Mouse (Mus musculus) MEL (cell line): ENCODE results near the gene Gm37240. TPM values are rescaled to one million over a fixed set of nuclear protein-coding genes. Genes with fewer than 3 reads are reported as not detected.

Experiments used
- DNase-seq: peaks from one replicate; pipeline ENCODE4 v3.0.0; 2011; ENCODE audit warnings: low read depth, low spot score
- H3K27ac ChIP-seq: 2 replicates; pipeline ENCODE4 v1.5.1; 2012; ENCODE audit warnings: low read depth, mild to moderate bottlenecking, control low read depth, low read length, moderate library complexity; ENCODE audit not compliant: control insufficient read depth
- H3K27me3 ChIP-seq, 2 experiments: fragments of 150-350 bp in 1 of 2; sonication (generic) in 1 of 2; 2 replicates each; pipeline ENCODE4 v1.6.1; 2012; ENCODE audit warnings: low read length in 2 of 2, mild to moderate bottlenecking in 2 of 2, improper control_type of control experiment in 1 of 2, moderate library complexity in 1 of 2; ENCODE audit not compliant: insufficient read depth in 2 of 2, control insufficient read depth in 1 of 2
- H3K36me3 ChIP-seq, 2 experiments: 2 replicates each; pipeline ENCODE4 v1.6.1; 2012 to 2014; ENCODE audit warnings: low read length in 2 of 2, improper control_type of control experiment in 1 of 2, inconsistent platforms in 1 of 2, mild to moderate bottlenecking in 1 of 2; ENCODE audit not compliant: insufficient read depth in 2 of 2, control insufficient read depth in 1 of 2
- H3K4me1 ChIP-seq, 2 experiments: fragments of 150-350 bp in 1 of 2; sonication (generic) in 1 of 2; 2 replicates each; pipeline ENCODE4 v1.6.1; 2012; ENCODE audit warnings: low read length in 2 of 2, improper control_type of control experiment in 1 of 2, mild to moderate bottlenecking in 1 of 2; ENCODE audit not compliant: insufficient read depth in 2 of 2, control insufficient read depth in 1 of 2
- H3K4me3 ChIP-seq, 2 experiments: fragments of 150-350 bp in 1 of 2; sonication (generic) in 1 of 2; 2 replicates each; pipeline ENCODE4 v1.5.1; 2012; ENCODE audit warnings: low read depth in 2 of 2, low read length in 2 of 2, mild to moderate bottlenecking in 2 of 2, moderate library complexity in 2 of 2, control low read depth in 1 of 2, improper control_type of control experiment in 1 of 2; ENCODE audit not compliant: control insufficient read depth in 1 of 2, insufficient read depth in 1 of 2
- H3K79me2 ChIP-seq: 2 replicates; pipeline ENCODE4 v1.6.1; 2012; ENCODE audit warnings: mild to moderate bottlenecking, low read length, moderate library complexity; ENCODE audit not compliant: control insufficient read depth, poor library complexity, insufficient read depth
- H3K9ac ChIP-seq: 2 replicates; pipeline ENCODE4 v1.6.1; 2012; ENCODE audit warnings: low read depth, mild to moderate bottlenecking, control low read depth, low read length, moderate library complexity; ENCODE audit not compliant: control insufficient read depth, poor library complexity, severe bottlenecking
- H3K9me3 ChIP-seq: fragments of 150-350 bp; sonication (generic); replicated peaks from 2 replicates; pipeline ENCODE4 v1.6.1; 2012; ENCODE audit warnings: mild to moderate bottlenecking, low read length, improper control_type of control experiment, moderate library complexity; ENCODE audit not compliant: insufficient read depth
- BHLHE40 ChIP-seq: IDR thresholded peaks from 2 replicates; pipeline ENCODE4 v1.6.1; 2012; ENCODE audit warnings: low read depth, mild to moderate bottlenecking, inconsistent platforms, low read length, improper control_type of control experiment, borderline replicate concordance
- CHD1 ChIP-seq: IDR thresholded peaks from 2 replicates; pipeline ENCODE4 v1.6.1; 2012; ENCODE audit warnings: low read depth, mild to moderate bottlenecking, inconsistent platforms, low read length, improper control_type of control experiment
- CHD2 ChIP-seq: IDR thresholded peaks from 2 replicates; pipeline ENCODE4 v1.6.1; 2011; ENCODE audit warnings: low read length, improper control_type of control experiment
- CTCF ChIP-seq, 3 experiments: IDR thresholded peaks in 2 of 3; conservative IDR thresholded peaks in 1 of 3; 2 replicates each; pipeline ENCODE4 v1.5.1; 2011 to 2012; ENCODE audit warnings: low read length in 3 of 3, low read depth in 2 of 3, mild to moderate bottlenecking in 2 of 3, improper control_type of control experiment in 1 of 3, inconsistent platforms in 1 of 3, mixed read lengths in 1 of 3, moderate library complexity in 1 of 3; ENCODE audit not compliant: control insufficient read depth in 1 of 3, insufficient read depth in 1 of 3, poor library complexity in 1 of 3, severe bottlenecking in 1 of 3
- ELF1 ChIP-seq: IDR thresholded peaks from 2 replicates; pipeline ENCODE4 v1.6.1; 2014; ENCODE audit warnings: low read depth, mild to moderate bottlenecking, inconsistent platforms, low read length, improper control_type of control experiment, moderate library complexity
- EP300 ChIP-seq, 2 experiments: IDR thresholded peaks; 2 replicates each; pipeline ENCODE4 v1.6.1; 2011; ENCODE audit warnings: improper control_type of control experiment in 2 of 2, low read length in 2 of 2, low read depth in 1 of 2, mild to moderate bottlenecking in 1 of 2
- ETS1 ChIP-seq: IDR thresholded peaks from 2 replicates; pipeline ENCODE4 v1.6.1; 2012; ENCODE audit warnings: low read depth, mild to moderate bottlenecking, inconsistent platforms, low read length, improper control_type of control experiment, moderate library complexity
- GATA1 ChIP-seq: IDR thresholded peaks from 2 replicates; pipeline ENCODE4 v1.6.1; 2011; ENCODE audit warnings: low read depth, low read length, improper control_type of control experiment
- JUND ChIP-seq: IDR thresholded peaks from 2 replicates; pipeline ENCODE4 v1.6.1; 2011; ENCODE audit warnings: low read depth, mild to moderate bottlenecking, improper control_type of control experiment, low read length
- MAFK ChIP-seq: IDR thresholded peaks from 2 replicates; pipeline ENCODE4 v1.6.1; 2011; ENCODE audit warnings: low read depth, mild to moderate bottlenecking, low read length, improper control_type of control experiment, borderline replicate concordance
- MYB ChIP-seq: IDR thresholded peaks from 2 replicates; pipeline ENCODE4 v1.6.1; 2011; ENCODE audit warnings: mild to moderate bottlenecking, low read depth, low read length, improper control_type of control experiment
- NRF1 ChIP-seq: IDR thresholded peaks from 2 replicates; pipeline ENCODE4 v1.6.1; 2014; ENCODE audit warnings: low read depth, mild to moderate bottlenecking, inconsistent platforms, low read length, improper control_type of control experiment, moderate library complexity; ENCODE audit not compliant: poor library complexity, insufficient read depth, severe bottlenecking
- POLR2A ChIP-seq, 2 experiments: IDR thresholded peaks; 2 replicates each; pipeline ENCODE4 v1.6.1; 2011 to 2012; ENCODE audit warnings: low read length in 2 of 2, mild to moderate bottlenecking in 2 of 2, control low read depth in 1 of 2, improper control_type of control experiment in 1 of 2, low read depth in 1 of 2, moderate library complexity in 1 of 2; ENCODE audit not compliant: control insufficient read depth in 1 of 2, insufficient read depth in 1 of 2, poor library complexity in 1 of 2
- POLR2AphosphoS5 ChIP-seq: IDR thresholded peaks from 2 replicates; pipeline ENCODE4 v1.6.1; 2012; ENCODE audit warnings: low read depth, borderline replicate concordance, mild to moderate bottlenecking, inconsistent platforms, low read length, moderate library complexity, mixed read lengths
- RCOR1 ChIP-seq: IDR thresholded peaks from 2 replicates; pipeline ENCODE4 v1.6.1; 2012; ENCODE audit warnings: low read depth, mild to moderate bottlenecking, inconsistent platforms, low read length, improper control_type of control experiment
- SIN3A ChIP-seq: IDR thresholded peaks from 2 replicates; pipeline ENCODE4 v1.6.1; 2012; ENCODE audit warnings: low read length, improper control_type of control experiment, inconsistent platforms
- TBP ChIP-seq: IDR thresholded peaks from 2 replicates; pipeline ENCODE4 v1.8.0; 2011; ENCODE audit warnings: low read depth, low read length, improper control_type of control experiment
- UBTF ChIP-seq: IDR thresholded peaks from 2 replicates; pipeline ENCODE4 v1.6.1; 2012; ENCODE audit warnings: low read depth, mild to moderate bottlenecking, inconsistent platforms, low read length, improper control_type of control experiment, moderate library complexity, borderline replicate concordance; ENCODE audit not compliant: insufficient read depth
- ZC3H11A ChIP-seq: IDR thresholded peaks from 2 replicates; pipeline ENCODE4 v1.6.1; 2012; ENCODE audit warnings: low read depth, mild to moderate bottlenecking, inconsistent platforms, low read length, improper control_type of control experiment
- ZKSCAN1 ChIP-seq: IDR thresholded peaks from 2 replicates; pipeline ENCODE4 v1.6.1; 2012; ENCODE audit warnings: low read depth, mild to moderate bottlenecking, inconsistent platforms, low read length, improper control_type of control experiment, moderate library complexity
- ZMIZ1 ChIP-seq: IDR thresholded peaks from 2 replicates; pipeline ENCODE4 v1.6.1; 2012; ENCODE audit warnings: low read depth, mild to moderate bottlenecking, inconsistent platforms, low read length, improper control_type of control experiment, moderate library complexity
- polyA plus RNA-seq, 2 experiments: library from polyadenylated mRNA; stranded (reverse) in 1 of 2; unstranded in 1 of 2; fragments of >175 nt in 1 of 2; fragments of >200 nt in 1 of 2; gene quantifications; 2 replicates each; pipeline versions ENCODE4 v1.2.1 to v1.2.4; 2012; ENCODE audit warnings: low replicate concordance in 2 of 2, low read depth in 1 of 2; ENCODE audit not compliant: insufficient read length in 2 of 2, insufficient read depth in 1 of 2, missing spikeins in 1 of 2
- total RNA-seq: library from RNA; depleted of rRNA; stranded (reverse); fragments of 300-350 nt; gene quantifications from 2 replicates; pipeline ENCODE4 v1.2.3, GENCODE M21; 2012

Gene Gm37240
- total and polyA plus RNA-seq, 3 experiments = 0.04 TPM; not detected in 2

GRCm38 (mm10) chr3:85666736-85667135, 220.6 kb downstream of the Gm37240 start:
- DNase-seq = no peak
- Histone ChIP-seq H3K79me2 (no peaks in the 10 kb centered on the region), H3K27me3 (peaks cover 0 to 3% of the 10 kb centered on the region in 2 experiments; a peak in 1 of 4 replicates), H3K9ac (no peak overlapping the region), H3K4me3 (no peak overlapping the region), H3K9me3 (no peaks in the 10 kb centered on the region), H3K27ac (no peak overlapping the region), H3K36me3 (no peaks in the 10 kb centered on the region), H3K4me1 (no peaks in the 10 kb centered on the region)
- TF ChIP-seq CHD2 = no peak
- TF ChIP-seq ZC3H11A = no peak
- TF ChIP-seq CTCF (IDR thresholded peaks at IDR 0.05 in 2 of 3, conservative IDR thresholded peaks at IDR 0.05 in 1 of 3; ENCODE audit: control insufficient read depth in 1 of 3, insufficient read depth in 1 of 3, low read depth in 2 of 3, low read length in 3 of 3, poor library complexity in 1 of 3, severe bottlenecking in 1 of 3) = no peak
- no peak for TF ChIP-seq ETS1
- TF ChIP-seq POLR2AphosphoS5 = no peak
- TF ChIP-seq BHLHE40 = no peak
- TF ChIP-seq GATA1 = no peak

GRCm38 (mm10) chr3:85666166-85666565, 221.2 kb downstream of the Gm37240 start:
- H3K9me3 ChIP-seq = no peaks in the 10 kb centered on the region
- no peak overlapping the region for H3K27ac ChIP-seq
- no peak for TF ChIP-seq MYB
- TF ChIP-seq SIN3A = no peak
- no peak for TF ChIP-seq NRF1
- TF ChIP-seq GATA1 = no peak
- TF ChIP-seq CTCF (IDR thresholded peaks at IDR 0.05 in 2 of 3, conservative IDR thresholded peaks at IDR 0.05 in 1 of 3; ENCODE audit: control insufficient read depth in 1 of 3, insufficient read depth in 1 of 3, low read depth in 2 of 3, low read length in 3 of 3, poor library complexity in 1 of 3, severe bottlenecking in 1 of 3) = no peak
- no peak for TF ChIP-seq ZKSCAN1
- no peak for TF ChIP-seq CHD1
- TF ChIP-seq BHLHE40 = no peak
- TF ChIP-seq UBTF = no peak
- no peak for TF ChIP-seq ELF1
- TF ChIP-seq JUND = no peak
- no peak for TF ChIP-seq POLR2A (IDR thresholded peaks at IDR 0.05; ENCODE audit: control insufficient read depth in 1 of 2, insufficient read depth in 1 of 2, low read depth in 1 of 2, low read length in 2 of 2, poor library complexity in 1 of 2)
- no peak for TF ChIP-seq ZMIZ1
- no peak for TF ChIP-seq MAFK
- no peak for TF ChIP-seq TBP
- TF ChIP-seq EP300 (IDR thresholded peaks at IDR 0.05; ENCODE audit: low read depth in 1 of 2, low read length in 2 of 2) = no peak
- no peak for TF ChIP-seq RCOR1
- TF ChIP-seq ZC3H11A = no peak
- DNase-seq = no peak
- no peak overlapping the region for H3K4me3 ChIP-seq
- H3K4me1 ChIP-seq = no peaks in the 10 kb centered on the region
- no peak overlapping the region for H3K9ac ChIP-seq
- H3K27me3 ChIP-seq = peaks cover 0 to 3% of the 10 kb centered on the region in 2 experiments; a peak in 1 of 4 replicates
- H3K79me2 ChIP-seq = no peaks in the 10 kb centered on the region
- H3K36me3 ChIP-seq = no peaks in the 10 kb centered on the region
